Mouse (Mus musculus): ENCODE data around the gene Tagap1.
"Not testable (repeated sequence)": the region's sequence is repeated elsewhere in the genome, so short reads cannot be mapped to it uniquely, and the experiment has no call there.

Tagap1 gene

DNA sequence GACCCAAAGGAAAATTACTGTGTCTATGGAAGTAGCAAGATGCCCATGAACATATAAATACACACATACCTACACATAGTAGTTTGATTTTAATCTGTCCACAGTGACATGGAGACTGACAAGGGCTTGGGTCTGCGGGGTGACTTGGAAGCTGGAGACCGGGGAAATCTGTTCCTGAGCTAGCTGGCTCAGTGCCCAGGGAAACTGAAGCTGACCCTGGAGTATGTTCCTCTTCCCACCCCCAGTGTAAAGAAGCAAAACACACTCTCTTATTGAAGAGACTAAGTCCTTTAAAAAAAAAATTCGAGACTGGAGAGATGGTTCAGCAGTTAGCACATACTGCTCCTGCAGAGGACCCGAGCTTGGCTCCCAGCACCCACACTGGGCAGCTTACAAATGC is 2.0 kb upstream of the Tagap1 start:
- in situ Hi-C loops (cut with MboI, MseI), result loop anchor here (5.0 to 25.0 kb wide), 3 partner anchors 99 to 1199 kb away; partner anchors contain the start of gene Rps6ka2 (in 1 of the 2)

DNA sequence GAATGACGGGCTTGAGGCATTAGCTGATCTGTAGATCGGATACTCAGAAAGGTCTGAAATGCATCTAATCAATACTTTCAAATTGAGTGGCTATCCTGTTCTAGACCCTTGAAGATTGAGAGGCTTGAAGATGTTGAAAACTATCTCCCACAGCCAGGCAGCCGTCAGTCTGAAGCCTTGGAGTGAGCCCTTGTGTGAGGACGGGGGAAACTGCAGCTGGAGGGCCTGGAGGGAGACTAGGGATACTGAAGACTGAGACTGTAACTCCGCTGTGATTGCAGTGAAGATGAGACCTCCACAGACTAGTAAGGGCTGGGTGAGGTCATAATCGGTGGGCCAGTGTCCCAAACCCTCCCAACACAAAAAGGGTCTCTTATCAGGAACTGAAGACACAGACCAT is 1.4 kb upstream of the Tagap1 start:
- in situ Hi-C loops (cut with MboI, MseI), result loop anchor here (5.0 to 25.0 kb wide), 3 partner anchors 100 to 1200 kb away; partner anchors contain the start of gene Rps6ka2 (in 1 of the 2)

DNA sequence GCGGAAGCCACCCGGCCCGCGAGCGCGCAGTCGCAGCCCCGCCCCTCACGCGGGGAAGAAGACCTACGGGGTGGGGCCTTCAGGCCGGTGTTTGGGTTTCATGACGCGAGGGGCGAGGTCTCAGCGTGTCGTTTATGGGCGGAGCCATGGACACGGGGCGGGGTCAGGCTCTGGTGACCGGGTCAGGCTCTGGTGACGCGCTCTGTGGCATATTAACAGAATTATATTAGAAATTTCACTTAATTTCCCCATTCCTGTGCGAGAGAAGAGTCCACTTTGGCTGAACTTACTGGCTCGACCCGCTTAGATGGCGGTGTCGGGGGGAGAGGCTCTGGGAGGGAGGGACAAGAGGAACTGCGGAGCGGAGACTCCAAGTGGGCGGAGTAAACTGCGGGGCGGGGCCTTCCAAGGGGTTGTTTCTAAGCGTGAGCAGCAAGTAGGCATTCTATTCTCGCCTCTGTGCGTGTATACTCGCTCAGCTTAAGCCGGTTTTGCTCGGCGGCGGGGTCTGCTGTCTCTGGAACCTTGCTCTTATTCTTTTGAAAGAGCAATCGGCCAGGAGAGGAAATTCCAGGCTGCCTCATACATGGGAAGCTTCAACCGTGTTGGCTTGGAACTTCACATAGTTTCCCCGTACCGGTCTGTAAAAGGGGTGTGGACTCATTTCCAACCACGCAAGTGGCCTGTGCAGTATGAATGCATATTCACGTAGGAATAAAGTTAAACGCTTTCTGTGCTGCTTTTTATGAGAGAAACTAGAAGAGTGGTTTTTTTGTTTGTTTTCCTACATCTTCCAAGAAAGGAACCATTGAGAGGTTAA is 435 bp upstream of the Tagap1 start:
- in situ Hi-C loops (cut with MboI, MseI), result loop anchor here (5.0 to 25.0 kb wide), 3 partner anchors 101 to 1201 kb away; partner anchors contain the start of gene Rps6ka2 (in 1 of the 2)

DNA sequence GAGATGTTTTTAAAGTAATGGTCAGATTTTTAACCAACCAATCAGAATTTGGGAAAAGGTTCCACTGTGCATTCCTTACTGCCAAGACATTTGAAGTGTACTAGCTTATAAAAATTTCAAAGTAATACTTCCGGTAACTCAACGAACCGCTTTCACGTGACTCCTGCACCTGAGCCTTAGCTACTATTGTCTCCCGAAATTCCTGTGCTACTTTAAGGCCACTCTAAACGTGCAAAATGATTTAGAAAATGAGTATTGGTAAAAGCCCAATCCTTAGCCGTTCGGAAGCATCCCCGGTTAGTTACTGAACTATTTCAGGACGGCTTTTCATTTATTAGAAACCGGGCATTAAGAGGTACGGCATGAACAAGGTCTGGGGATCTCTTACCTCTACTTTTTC is 607 bp downstream of the Tagap1 start:
- in situ Hi-C loops (cut with MboI, MseI), result loop anchor here (5.0 to 25.0 kb wide), 3 partner anchors 102 to 1202 kb away; partner anchors contain the start of gene Rps6ka2 (in 1 of the 2)

DNA sequence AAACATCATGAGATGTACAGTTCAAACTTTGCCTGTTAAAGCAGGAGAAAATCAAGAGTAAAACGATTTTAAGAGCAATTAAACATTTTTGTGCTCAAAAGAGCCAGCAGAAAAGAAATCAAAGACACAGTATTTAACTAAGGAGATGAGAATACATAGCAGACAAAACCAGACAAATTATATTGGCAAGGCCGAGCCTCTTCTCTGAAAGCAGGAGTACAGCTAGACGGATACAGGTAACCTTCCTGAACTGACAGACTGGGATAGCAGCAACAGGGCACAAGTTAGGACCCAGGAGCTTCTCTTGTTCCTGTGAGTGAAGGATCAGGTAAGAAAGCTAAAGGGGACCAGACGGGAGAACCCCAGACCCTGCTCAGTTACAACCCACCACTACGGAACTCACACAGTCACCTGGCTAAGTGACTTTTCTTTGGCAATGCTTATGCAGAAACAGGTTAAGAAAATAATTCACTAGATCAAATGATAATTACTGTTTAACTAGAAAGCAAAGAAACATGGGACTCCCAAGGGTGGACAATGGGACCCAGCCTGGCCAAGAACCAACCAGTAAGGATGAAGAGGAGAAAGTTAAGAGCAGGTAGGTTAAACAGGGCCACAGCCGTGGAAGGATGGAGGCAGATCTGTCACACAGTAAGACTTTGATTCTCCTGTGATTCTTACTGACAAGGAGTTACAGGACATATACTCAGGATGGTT is 1.3 kb downstream of the Tagap1 start:
- in situ Hi-C loops (cut with MboI, MseI), result loop anchor here (5.0 to 25.0 kb wide), 4 partner anchors 103 to 1203 kb away; partner anchors contain the start of gene Rps6ka2 (in 1 of the 2)

DNA sequence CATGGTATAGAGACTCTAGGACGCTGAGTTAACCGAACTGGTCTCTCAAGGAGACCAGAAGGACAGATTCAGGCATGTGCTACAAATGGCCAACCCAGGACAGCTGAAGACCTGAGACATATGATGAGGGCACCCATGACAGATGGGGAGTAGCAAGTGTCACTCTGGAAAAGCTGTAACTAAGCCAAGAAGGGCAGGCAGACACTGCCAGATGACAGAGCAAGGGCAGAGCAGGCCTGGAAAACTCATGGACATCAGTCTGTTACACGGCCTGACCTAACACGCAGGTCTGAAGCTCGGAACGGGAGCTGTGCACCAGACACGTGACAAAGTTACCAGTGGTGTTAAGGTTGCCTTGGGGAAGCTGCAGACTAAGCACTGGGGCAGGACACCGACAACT is 2.1 kb downstream of the Tagap1 start:
- in situ Hi-C loops (cut with MboI, MseI), result loop anchor here (10.0 to 25.0 kb wide), 2 partner anchors 103 to 976 kb away; no protein-coding TSS in a partner anchor

DNA sequence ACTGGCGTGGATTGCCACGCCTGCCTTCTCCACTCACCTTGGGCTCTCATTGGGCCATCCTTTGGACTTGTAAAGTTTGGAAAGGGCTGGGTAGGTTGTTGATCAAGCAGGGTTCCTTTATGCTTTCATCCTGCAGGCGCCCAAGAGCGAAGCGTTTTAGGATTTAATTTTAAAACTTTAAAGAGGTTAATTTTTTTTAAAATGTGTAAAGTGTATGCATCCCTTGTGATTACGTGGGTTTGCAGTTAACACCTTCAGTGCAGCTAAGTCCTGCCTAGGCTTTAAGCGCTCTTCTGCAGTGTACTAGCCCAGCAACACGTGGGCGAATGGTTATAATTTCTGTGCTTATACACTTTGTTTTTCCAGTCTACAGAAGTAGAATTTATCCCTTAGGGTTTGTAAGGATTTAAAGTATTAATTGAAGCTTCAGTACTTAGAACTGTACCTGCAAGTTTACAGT is 12.2 kb downstream of the Tagap1 start:
- in situ Hi-C loops (cut with MboI, MseI), result not testable (repeated sequence)

DNA sequence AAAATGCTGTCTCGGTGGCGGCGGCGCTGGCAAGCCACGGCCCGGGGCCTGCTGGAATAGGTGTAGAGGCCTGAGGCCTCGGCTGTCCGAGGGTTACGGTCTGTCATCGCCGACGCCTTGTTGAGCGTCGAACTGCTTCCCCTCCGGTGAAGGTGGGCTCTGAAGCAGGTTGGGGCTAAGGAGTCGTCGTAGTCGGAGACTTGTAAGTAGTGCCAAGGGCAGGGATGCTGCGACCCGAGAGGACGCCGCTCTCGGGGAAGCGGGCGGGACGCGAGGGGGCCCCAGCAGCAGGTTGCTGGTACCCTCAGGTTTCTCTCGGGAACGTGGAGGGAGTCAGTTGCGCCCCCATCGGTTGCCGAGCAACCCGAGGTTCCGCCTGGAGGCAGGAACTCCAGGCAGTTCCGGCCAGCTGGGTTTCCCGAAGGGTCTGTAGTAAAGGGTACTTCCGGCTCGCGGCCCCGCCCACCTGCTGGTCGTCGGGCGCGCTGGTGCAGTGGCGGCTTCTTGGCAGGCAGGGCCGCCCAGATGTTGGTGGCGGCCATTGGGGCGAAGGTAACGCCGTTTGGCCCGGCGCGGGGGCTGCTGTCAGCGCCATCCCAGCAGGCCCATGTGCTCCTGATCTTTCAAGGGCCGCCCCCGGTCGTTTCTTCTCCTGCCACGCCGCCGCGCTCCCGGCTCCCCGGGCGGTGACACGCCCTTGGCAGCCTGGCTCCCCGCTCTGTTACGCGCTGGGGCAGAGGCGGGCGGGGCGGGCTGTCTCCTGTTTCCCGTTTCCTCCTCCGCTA is 12.8 kb downstream of the Tagap1 start, which contains the start of gene Rsph3b:
Gene Rsph3b, minus strand, starts transcription at position 699 of the 785 bp plus-strand sequence.
- in situ Hi-C loops (cut with MboI, MseI), result not testable (repeated sequence)

DNA sequence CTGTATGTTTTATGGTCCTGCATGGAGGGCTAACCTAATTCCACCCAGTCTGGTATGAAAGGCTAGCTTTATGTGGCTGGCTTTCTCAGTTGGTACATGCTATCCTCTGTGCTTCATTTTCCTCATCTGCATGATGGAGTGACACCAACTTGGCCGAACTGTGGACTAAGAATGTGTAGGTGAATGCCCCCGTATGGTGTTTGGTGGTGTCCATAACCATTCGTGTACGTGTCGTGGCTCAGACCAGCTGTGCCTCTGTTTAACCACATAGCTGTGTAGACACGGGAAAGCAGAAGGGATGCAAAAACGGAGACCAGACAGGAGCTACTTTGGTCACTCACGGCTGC is 13.3 kb downstream of the Tagap1 start:
- in situ Hi-C loops (cut with MboI, MseI), result not testable (repeated sequence)

DNA sequence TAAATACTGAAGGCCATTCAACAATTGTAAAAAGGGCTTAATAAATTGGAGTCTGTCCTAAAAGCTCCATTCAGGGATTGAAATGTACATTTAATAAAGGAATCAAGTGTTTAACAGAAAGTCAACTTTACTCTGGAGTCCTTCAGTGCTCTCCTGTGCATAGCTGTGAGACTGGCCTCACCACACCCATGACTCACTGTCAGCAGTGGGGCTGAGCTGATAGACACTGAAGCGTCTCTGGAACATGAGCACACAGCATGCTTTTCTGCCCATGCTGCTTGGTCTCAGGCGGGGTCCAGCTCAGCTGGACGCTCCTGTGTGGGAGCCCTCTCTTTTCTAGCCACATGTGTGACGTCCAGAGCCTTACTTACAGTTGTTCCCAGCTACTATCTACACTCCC is 18.4 kb downstream of the Tagap1 start:
- in situ Hi-C loops (cut with MboI, MseI), result loop anchor here in 1 of 2 experiments (5.0 kb wide), 1 partner anchor 1010 kb away; no protein-coding TSS in a partner anchor

DNA sequence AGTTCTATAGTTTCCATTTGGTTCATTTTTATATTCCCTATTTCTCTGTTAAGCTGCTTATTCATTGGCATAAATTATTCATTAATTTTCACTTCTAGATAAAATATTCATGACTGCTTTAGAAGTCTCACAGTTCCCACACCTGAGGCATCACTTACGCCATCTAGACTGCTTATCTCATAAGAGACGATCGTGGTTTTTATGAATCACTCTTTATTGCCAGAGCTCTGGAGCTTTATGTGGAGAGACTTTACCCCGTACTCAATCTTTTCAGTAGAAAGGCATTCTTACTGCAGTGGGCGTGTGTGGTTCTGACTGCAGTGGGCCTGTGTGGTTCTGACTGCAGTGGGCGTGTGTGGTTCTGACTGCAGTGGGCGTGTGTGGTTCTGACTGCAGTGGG is 29.3 kb downstream of the Tagap1 start:
- in situ Hi-C loops (cut with MboI, MseI), result not testable (repeated sequence)

DNA sequence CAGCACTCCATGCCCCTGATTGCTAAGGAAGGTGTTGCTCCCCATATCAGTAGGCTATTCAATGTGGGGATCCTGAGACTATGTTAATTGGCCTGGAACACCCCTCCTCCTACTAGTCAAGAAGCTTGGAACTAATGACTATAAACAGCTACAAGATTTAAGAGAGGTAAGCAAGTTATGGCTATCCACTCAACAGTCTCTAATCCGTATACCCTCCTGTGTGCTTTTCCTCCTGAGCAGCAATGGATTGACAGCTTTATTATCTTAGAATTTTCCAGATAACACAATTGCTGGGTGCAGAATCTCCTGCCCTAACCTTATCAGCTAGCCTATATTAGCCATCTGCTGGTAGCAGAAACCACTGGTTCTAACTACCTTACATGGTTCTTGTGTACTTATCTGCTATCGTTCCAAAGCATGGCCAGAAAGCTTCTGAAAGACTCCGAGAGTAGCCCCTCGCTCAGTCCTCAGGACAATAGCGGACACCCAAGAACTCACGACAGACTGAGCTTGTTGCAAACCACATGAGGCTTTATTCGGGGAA is 40.5 kb downstream of the Tagap1 start:
- in situ Hi-C loops (cut with MboI, MseI), result loop anchor here in 1 of 2 experiments (25.0 kb wide), 2 partner anchors 767 to 942 kb away; no protein-coding TSS in a partner anchor

DNA sequence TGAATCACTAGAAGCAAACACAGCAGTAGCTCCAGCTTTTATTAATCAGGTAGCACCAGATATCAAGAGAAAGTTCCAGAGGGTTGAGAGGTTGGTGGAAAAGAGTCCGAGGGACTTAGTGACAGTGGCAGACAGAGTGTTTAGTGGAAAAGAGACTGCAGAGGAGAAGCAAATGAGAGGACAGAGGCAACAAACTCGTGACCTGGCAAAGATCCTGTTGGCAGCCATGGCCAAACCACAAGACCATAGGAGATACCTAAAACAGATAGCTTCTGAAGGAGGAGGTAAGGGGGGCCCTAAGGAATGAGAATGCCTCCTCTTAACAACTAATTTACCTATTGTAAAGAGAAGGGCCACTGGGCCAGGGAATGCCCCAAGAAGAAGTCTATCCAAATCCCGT is 41.6 kb downstream of the Tagap1 start:
- in situ Hi-C loops (cut with MboI, MseI), result loop anchor here (10.0 to 25.0 kb wide), 3 partner anchors 768 to 955 kb away; no protein-coding TSS in a partner anchor

DNA sequence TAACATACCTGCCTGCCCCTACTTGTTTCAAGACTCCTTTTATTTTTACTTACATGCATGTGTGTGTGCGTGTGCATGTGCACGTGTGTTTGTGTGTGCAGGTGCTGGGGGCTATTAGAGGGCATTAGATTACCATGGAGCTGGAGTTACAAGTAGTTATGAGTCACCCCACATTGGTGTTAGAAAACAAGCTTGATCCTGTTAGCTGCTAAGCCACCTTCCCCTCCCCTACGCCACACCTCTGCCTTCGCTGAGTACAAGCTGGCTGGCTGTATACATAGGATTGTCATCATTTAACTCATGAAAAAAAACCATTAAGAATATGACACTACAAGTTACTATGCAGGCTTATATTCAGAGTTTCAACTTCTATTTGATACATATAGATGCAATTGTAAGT is 45.7 kb downstream of the Tagap1 start:
- in situ Hi-C loops (cut with MboI, MseI), result loop anchor here (10.0 to 25.0 kb wide), 3 partner anchors 772 to 960 kb away; no protein-coding TSS in a partner anchor

DNA sequence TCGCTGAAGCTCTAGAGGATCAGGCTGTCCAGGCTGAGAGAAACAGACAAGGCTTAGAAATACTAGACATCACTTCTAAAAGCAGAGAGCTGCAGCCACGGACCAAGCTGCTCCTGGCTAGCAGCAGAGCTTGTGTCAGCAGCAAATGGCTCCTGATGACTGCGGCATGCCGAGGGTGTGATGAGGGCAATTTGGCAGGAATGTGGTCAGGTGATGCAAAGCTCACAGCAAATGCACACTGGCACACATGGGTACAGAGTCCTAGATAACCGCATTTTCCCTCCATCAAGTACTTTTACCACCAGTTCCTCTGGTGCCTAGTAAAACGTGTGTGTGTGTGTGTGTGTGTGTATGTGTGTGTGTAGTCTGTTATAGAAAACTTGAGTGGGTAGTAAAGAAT is 46.9 kb downstream of the Tagap1 start:
- in situ Hi-C loops (cut with MboI, MseI), result loop anchor here (10.0 to 25.0 kb wide), 3 partner anchors 773 to 961 kb away; no protein-coding TSS in a partner anchor
